Mouse (Mus musculus) embryo, embryonic 9.5 days (tissue): ENCODE results near the gene Cdh16.
"Not testable (repeated sequence)": the region's sequence is repeated elsewhere in the genome, so short reads cannot be mapped to it uniquely, and the experiment has no call there.

Experiments used
- DNase-seq: peaks from one replicate; pipeline ENCODE4 v3.0.0-alpha.2; 2017; ENCODE audit errors: extremely low spot score

Gene Cdh16

DNA sequence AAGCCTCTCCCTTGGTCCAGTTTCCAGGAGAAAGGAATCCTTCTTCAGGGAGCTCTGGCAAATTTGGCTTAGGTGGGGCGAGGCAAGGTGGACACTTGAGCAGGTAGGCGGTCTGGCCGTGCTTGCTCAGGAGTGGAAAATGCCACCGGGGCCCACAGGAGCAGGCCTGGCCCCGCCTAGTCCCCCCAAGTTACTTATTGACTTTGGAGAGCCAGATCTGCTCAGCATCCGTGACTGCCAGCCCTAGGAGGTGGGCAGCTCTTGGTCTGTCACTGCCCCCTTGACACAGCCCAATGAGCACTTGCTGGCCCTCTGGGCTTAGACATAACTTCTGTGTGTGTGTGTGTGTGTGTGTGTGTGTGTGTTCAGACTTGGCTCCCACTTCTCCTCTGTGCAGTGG is at the start of gene Cdh16:
Gene Cdh16 (minus strand): TSS at position 236 of the 400 bp plus-strand sequence.
- no peak for DNase-seq

DNA sequence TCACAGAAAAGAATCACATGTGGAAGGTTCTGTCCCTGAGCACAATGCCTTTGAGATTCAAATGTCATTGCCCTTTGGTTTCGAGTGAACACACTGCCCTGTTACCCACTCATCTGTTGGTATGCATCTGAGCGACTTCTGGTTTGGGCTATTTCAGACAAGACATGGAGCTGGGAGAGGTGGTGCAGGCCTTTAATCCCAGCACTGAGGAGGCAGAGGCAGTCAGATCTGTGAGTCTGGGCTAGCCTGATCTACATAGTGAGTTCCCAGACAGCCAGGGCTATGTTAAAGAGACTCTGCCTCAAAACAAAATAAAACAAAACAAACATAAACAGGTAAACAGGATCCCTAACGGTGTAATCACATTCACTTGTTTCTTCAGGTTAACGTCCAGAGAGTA is 31.4 kb upstream of the Cdh16 start:
- DNase-seq, result no peak

DNA sequence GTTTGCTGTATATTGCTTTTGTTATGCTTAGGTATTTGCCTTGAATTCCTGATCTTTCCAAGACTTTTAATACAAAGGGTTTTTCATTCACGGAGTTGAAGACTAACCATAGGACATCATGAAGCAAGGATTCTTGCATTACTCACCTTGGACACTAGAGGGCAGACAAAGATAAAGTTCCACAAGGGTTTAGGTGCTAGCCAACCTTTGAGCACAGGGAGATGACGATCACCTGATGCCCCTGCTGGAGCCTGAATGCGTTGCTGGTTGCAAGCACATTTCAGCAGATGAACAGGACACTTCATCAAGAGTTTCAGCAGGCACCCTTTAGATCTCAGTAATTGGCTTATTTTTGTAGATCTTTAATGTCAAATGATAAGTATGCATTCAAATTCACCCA is 30.8 kb upstream of the Cdh16 start:
- DNase-seq, result peak; percentile 74

DNA sequence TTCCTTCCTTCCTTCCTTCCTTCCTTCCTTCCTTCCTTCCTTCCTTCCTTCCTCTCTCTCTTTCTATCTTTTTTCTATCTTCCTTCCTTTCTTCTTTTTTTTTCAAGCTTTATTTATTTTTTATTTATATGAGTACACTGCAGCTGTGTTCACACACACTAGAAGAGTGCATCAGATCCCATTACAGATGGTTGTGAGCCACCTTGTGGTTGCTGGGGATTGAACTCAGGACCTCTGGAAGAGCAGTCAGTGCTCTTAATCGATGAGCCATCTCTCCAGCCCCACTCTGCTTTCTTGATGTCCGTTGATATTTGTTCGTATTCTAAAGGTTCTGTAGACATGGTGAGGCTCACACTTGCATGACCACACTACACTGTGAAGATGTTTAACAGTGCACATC is 20.0 kb upstream of the Cdh16 start:
- not testable (repeated sequence) for DNase-seq

DNA sequence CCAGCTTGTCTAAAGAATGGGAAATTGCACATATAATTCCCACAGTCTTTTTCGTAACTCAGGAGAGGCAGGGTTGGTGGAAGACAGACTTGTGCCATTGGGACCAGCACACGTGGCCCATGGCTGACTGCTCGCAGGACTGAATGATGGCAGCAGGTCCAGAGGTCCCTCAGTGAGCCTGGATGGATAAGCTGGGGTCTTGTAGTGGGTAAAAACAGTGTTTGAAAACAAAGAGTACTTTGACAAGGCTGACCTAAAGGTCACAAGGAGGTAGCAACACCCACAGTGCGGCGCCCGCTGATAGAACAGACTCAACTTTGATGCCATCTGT is 18.1 kb upstream of the Cdh16 start:
- DNase-seq, result no peak

DNA sequence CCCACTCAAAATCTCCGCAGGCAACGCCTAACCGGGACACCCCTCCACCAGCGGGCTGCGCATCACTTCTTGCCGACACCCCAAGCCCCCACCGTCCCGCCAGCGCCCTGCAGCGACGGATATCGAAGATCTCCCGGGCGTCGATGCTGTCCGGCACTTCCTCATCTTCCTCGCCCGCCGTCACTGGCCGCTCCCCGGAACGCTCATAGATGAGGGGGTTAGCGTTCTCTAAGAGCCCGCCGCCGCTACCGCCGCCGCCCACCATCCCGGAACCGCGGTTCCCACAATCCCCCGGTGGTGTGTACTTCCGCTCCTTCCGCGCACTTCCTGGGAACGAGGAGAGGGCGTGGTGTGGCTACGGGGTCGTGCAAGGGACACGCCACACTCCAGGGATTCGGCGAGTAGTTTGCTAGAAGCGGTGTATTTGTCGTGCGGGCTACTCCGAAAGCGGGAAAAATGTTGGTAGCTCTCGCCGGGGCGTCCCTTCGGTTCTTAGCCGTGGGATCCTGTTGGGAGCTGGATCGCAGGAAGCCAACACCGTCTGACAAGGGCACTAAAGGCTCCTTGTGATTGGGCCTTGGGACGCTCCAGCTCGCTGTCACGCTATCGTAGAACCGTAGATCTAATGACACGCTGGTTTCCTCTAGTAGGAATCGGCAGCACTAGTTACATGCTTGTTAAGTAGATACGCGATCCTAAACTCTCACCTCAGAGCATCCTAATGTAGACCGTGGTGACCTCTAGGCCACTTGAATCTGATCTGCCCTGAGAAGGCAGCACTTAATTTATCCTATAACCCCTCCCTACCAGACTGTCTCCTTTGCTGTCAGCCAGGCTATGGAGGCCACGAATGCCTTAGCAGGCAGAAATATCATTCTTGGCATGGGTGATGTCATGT is 17.5 kb upstream of the Cdh16 start, which contains the start of gene Ciao2b:
Gene Ciao2b (minus strand): TSS at position 540 of the 898 bp plus-strand sequence.
- DNase-seq, result peak; percentile 91

DNA sequence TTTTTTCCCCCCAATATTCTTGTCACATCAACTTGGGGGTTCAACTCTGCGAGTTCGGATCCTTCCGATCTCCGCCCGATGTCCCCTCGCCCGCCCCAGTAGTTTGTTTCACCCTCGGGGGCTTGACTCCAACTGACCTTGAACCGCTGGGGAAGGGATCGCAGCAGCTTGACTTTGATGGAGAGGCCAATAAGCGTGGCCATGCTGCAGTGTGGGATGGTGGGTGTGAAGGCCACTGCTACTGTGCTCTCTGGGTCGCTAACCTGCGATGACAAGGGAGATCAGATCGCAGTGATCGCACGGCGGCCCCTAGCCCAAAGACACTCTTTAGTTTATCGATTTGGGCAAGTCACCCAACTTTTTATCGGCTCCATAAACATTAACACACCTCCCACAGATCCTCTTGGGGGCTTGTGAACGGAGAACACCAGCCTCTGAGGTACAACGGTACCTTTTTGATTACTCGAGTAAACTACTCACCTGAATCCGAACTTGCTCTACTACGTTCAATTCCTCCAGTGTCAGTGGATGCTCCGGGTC is 16.7 kb upstream of the Cdh16 start:
- DNase-seq, result no peak

DNA sequence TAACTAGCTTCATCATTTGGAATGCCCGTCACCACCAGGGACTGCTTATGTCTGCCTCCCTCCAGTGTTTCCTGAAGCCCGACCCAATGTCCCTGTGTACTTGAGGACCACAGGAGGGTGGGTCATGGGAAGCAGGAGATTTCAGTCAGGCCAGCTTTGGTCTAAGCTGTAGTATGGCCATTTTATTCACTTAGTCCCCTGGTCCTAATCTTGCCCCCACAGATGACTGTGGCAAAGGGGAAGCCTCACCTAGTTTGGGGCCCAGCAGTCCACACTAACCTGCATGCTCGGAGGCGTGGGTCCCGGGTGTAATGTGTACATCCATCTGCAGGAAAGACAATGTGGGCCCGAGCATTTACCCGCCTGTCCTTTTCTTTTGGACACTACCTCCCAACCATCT is 16.0 kb upstream of the Cdh16 start:
- DNase-seq, result no peak

DNA sequence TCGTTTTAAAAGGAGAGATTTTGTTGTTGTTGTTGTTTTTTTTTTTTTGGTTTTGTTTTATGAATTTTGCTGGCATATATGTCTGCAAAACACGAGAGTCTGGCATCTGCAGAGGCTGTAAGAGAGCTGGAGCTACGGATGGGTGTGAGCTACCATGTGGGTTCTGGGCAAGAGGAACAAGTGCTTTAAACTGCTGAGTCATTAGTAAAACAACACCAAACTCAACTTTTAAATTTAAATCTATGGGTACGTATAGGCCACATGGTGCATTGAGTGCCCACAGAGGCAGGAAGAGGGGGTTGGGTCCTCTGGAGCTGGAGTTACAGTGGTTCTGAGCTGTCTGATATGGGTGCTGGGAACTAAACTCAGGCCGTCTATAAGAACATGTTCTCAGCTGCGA is 13.8 kb upstream of the Cdh16 start:
- DNase-seq, result no peak

DNA sequence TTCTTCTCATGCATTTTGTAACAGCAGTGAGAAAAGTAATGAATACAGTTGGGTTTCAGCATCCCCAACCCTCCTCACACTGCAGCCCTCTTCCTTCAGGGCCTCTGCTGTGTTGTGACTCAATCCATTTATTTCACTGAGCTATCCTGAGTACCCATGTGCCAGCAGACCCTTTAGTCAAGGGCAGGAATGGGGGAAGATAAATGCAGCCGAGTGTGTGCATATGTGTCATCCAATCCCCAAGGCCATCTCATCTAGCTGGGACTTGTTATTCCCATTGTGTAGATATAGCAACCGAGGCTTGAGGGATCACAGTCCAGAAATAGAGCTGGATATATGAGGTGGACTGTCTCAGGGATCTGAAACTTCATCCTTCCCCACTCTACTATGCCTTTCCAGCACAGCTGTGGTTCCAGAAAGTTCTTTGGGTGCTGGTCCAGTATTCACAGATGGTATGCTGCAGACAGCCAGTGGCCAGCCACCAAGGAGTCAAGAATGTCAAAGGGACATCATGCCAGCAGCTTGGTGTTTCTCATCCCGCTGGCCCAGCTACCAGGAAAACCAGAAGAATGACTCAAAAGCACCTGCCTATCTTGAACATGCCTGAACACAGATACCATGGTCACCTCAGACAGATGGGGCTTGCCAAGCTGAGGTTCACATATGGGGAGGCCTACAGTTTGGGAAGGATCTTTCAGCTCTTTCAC is 11.0 kb upstream of the Cdh16 start:
- DNase-seq, result no peak

DNA sequence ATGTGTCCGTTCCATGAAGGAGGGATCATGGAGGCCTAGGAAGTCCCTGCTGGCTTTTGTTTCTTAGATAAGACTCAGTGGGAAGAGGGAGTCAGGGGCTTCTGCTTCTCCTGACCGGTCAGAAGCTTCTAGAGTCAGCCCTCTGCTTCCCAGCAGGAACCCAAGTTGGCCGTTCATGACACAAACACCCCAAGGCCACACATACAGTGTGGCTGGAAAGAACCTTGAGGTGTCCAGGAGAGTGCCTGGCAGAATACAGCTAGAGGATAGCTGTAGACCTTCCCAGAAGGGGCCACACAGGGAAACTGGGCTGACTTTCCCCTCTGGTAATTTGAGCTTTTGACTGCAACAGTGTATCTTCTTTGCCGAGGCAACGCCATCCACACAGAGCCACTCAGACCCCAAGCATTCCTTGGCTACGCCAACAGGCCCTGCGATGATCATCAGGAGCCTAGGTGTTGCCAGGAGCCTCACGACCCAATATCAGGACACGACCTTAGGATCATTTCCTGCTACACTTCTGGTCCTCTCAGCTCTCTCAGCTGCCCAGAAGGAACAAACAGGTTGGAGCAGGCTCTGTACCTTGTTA is 9.1 kb upstream of the Cdh16 start:
- DNase-seq, result no peak

DNA sequence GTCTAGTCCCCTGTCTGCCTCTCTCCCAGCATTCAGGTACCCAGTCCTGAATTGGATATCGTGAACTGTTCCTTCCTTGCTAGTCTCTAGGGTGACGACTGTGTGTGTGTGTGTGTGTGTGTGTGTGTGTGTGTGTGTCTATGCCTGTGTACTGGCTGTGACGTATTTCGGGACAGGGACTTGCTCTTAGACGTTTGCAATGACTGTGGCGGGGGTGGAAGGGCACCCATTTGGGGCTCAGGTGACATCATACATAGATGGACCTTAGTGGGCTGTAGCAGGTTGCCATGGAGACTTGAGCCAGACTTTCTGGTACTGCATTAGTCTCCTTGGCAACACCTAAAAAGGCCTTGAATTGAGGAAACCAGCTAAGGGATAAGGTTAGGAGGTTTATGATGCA is 8.3 kb upstream of the Cdh16 start:
- no peak for DNase-seq

DNA sequence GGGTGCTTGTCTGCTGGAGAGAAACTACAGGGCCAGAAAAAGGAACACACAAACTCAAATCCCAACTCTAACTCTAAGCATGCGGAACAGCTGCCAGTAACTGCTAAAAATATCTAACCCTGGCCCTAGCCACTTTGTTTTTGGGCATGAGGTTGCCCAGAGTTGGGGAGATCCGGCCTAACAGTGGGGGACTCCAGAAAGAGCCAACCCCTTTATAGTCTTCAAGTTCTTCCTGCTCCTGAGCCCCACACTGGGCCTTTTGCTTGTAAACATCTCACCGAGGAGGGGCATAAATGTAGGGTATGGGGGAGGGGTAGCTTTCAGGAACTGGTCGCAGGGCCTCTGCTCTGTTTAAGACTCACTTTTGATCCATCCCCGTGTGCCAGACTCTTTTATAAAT is 7.8 kb upstream of the Cdh16 start:
- no peak for DNase-seq

DNA sequence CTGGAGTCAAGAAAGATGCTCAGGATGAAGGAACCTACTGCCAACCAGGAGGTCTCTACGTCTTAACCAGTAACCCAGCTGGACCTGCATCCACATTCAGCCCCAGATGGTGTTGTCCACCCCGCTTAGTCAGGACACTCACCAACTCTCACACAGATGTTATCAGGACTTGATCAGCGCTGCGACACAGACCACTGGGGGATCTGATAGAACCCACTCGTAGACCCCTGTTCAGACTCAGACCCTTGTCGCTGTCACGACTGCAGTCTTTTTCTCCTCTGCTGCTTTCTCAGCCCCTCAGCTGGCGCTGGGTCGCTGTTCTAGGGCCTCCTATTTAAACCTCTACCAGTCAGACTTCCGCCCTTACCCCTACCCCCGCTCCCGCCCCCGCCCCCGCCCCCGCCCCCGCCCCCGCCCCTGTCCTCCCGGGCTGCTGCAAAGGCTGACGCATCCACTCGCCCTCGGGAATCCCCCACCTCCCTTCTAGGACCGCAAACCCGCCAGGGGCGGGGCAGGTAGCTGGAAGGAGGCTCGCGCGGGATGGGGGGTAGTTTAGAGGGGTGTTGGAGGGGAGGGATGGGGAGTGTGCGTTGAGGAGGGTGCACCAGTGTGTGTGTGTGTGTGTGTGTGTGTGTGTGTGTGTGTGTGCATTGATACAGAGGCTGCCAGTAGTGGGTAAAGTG is 6.9 kb upstream of the Cdh16 start, which contains the start of gene Rrad:
Gene Rrad (minus strand): TSS at position 347 of the 683 bp plus-strand sequence.
- DNase-seq, result peak; percentile 53

DNA sequence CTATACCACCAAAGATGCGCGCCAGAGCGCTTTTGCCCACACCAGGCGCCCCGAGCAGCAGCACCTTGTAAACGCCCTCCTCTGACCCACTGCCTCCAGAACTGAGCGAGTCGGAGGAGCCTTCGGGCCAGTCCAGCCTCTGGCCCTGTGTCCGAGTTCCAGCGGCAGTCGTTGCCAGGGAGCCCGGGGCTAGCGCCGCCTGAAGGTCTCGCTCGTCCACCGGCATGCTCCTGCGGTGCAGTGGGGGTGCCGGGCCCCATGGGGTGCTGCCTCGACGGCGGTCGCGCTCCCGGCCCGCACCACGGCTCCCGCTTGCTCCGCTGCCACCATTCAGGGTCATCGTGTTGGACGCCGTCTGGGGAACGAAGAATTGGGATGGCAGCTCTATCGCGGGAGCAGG is 6.4 kb upstream of the Cdh16 start:
- DNase-seq, result no peak

DNA sequence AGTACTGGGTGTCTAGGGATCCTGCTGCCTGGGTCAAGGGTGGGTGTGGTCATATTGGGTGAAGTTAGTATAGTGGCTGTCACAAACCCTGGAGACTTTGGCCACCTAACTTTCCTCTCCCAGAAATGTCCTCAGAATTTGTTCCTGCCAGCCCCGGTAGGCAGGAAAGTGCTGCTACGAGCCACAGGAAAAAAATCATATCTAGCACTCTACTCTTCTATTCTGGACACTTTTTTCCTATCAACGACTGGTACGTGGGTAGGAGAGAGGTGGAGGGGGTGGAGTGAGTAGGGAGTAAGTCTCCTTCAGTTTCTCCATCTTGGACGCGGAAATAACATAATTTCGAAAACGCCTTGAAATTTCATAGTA is 5.9 kb upstream of the Cdh16 start:
- no peak for DNase-seq

DNA sequence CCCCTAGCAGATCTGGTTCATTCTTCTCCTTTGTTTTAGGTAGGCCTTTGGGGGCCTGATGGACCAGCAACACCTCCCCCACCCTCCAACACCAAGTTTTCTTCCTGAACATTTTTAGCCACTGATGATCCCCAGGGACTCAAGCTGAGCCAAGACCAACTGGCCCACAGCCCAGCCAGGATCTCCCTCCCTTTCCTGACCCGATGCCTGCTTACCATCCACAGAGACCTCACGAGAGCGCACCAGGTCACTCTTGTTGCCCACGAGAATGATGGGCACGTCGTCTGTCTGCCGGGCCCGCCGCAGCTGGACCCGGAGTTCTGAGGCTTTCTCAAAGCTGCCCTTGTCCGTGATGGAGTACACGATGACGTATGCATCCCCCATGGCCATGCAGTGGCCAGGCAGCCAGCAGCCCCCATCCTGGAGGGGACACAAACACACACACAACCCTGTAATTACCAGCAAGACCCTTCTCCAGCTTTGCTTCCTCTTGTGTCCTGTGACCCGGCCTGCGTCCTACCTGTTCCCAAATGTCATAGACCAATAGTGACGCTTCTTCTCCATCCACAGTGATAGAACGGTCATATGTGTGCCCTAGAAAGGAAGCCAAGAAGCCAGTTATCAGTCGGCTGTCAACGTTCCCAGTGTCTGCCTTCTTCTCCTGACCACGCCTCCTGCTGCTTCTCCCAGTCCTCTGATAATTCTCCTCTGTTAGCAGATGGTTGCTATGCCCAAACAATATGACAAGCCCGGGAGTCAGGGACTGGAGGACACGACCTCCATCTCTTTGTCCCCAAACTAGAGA is 5.3 kb upstream of the Cdh16 start:
- no peak for DNase-seq

DNA sequence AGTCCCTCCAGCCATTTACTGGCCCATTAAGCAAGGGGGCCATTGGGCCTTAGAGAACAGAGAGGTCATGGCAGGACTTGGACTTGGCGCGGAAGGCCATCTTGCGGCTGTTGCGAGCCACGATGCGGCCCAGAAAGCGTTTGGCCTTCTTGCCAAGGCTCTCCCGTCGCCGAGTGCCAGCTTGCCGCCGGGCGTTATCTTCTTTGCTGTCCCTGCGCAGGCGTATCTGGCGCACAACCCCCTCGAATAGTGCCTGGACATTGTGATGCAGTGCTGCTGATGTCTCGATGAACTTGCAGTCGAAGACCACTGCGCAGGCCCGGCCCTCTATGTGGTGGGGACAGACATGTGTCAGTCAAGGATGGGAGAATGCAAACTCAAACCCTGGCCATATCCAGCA is 4.2 kb upstream of the Cdh16 start:
- DNase-seq, result no peak

DNA sequence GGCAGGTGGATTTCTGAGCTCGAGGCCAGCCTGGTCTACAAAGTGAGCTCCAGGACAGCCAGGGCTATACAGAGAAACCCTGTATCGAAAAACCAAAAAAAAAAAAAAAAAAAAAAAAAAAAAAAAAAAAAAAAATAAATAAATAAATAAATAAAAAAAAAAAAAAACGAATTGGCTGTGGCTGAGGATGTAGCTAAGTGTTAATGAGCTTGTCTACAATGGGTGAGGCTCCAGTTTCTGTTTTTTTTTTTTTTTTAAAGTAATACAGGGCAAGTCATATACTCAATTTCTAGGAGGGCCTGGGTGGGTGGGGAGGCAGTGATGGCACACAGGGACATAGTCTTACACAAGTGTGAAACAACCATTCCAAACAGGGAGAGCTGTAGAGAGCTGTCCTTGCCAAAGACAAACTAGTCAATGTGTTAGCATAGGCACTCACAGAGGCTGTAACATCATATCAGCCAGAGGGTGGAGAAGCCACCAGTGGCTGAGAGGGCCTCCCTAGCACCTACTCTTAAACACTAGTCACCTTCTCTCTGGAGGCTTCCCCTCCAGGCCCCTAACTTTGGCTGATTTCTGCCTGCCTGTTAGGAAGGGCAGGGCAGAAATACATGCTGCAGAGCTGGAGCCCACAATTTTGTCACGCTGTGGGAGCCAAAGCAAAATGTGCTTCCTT is 3.0 kb upstream of the Cdh16 start:
- no peak for DNase-seq

DNA sequence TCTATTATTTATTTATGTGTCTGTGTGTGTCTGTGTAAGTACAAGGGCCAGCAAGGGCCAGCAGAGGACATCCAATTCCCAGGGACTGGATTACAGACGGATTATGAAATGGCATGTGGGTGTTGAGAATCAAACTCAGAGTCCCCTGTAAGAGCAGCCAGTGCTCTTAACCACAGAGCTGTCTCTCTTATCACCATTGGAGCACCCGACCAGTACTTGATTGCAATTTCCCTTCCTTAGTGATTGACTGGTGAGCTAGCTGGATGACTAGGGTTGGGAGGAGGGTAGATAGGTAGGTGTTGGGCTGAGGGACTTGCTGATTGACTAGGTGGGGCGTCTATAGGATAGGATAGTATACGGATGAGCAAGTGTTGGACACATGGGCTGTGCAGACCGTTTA is 3.4 kb downstream of the Cdh16 start:
- no peak for DNase-seq

DNA sequence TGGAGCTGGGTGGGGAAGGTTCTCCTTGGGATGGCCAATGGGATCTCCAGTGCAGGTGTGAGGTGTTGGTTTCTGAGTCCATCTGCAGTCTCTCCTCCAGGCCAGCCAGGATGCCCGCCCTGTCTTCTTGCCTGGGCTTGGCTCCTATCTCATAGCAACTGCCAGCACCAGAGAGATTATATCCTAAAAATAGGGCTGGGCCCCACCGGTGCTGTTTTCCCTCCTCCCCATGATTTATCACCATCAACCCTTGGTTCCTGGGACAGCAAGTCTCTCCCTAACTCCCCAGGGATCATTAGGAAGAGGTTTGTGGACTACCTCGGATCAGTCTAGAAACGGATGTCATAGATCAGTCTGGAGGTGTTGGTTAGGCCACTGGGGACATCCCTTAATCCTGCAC is 11.1 kb downstream of the Cdh16 start:
- DNase-seq, result no peak
